Mouse (Mus musculus): Measurements from ENCODE around the gene Sdhd. TPM values are rescaled to one million over a fixed set of nuclear protein-coding genes. Genes with fewer than 3 reads are reported as not detected.
A peak's percentile ranks its signal among the peaks of the same experiment; 100 is the strongest.

Sdhd gene
- polyA plus RNA-seq, 1 experiment from 2014 or later = 337 TPM

DNA sequence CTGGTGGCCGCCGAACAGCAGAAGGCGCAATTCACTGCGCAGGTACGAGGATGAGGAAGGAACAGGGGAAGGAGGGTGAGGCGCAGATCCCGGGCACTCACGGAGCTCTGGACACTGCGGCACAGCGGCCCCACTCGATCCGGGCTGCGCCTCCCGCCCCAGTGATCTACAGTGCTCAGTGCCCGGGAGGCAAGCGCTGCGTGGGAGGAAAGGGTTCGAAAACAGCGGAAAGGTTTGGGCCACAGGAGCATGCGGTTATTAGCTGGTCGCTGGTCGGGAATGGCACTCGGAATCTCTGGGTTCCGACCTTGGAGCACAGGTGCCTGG lies 349 bp upstream of the Sdhd start:
- DNase-seq (ENCODE audit: low spot score) = no peak
- H3K27me3 ChIP-seq (ENCODE audit: low read depth, poor library complexity, severe bottlenecking) = no peaks in the 10 kb centered on the region
- H3K4me3 ChIP-seq = peak overlapping the region; percentile 74
- peaks cover 60% of the 10 kb centered on the region for H3K36me3 ChIP-seq
- H3K27ac ChIP-seq = peak overlapping the region; percentile 88
- H3K4me1 ChIP-seq = peaks cover 18% of the 10 kb centered on the region
- WGBS = under 1% methylated on average over 24 of the region's 24 CpGs
- H3K9me3 ChIP-seq (replicated peaks) = no peaks in the 10 kb centered on the region

GRCm38 (mm10) chr9:50602055-50602845 lies 1.4 kb downstream of the Sdhd start:
- Histone ChIP-seq H3K9me3 (replicated peaks) (no peaks in the 10 kb centered on the region), H3K4me1 (peaks cover 18% of the 10 kb centered on the region), H3K27ac (no peak overlapping the region), H3K4me3 (peak overlapping the region; percentile 74), H3K27me3 (ENCODE audit: low read depth, poor library complexity, severe bottlenecking) (no peaks in the 10 kb centered on the region), H3K36me3 (peaks cover 60% of the 10 kb centered on the region)
- 91% methylated on average over 7 of the region's 7 CpGs for WGBS
- no peak for DNase-seq (ENCODE audit: low spot score)

- no peaks in the 10 kb centered on the region for H3K9me3 ChIP-seq (replicated peaks)
- WGBS = 91% methylated on average over 6 of the region's 6 CpGs
- DNase-seq (ENCODE audit: low spot score) = no peak
- no peak overlapping the region for H3K27ac ChIP-seq
- H3K4me3 ChIP-seq = 0 out of 2 replicates have a peak overlapping the region, but pooled peaks have one; percentile 74
- H3K4me1 ChIP-seq = peaks cover 18% of the 10 kb centered on the region
- H3K36me3 ChIP-seq = peaks cover 60% of the 10 kb centered on the region
- H3K27me3 ChIP-seq (ENCODE audit: low read depth, poor library complexity, severe bottlenecking) = no peaks in the 10 kb centered on the region
Measured at GRCm38 (mm10) chr9:50601536-50601935, 2.1 kb downstream of the Sdhd start.

DNA sequence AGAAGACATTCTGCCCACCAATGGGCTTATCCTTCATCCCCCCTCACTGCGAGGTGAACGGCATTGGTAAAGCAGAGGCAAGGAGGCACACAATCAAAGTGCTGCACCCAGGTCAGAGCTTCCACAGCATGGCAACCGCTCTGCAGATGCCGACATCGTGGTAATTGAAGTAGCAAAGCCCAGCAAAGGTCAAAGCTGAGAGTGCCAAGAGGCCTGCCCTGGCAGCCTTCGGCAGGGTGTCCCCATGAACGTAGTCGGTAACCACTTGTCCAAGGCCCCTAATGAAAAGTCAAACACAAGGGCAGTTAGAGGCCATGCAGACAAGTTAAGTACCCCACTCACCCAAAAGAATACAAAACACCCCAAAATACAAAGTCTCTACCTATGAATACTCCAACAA lies 6.6 kb downstream of the Sdhd start:
- WGBS = 95% methylated on average over 8 of the region's 8 CpGs

DNA sequence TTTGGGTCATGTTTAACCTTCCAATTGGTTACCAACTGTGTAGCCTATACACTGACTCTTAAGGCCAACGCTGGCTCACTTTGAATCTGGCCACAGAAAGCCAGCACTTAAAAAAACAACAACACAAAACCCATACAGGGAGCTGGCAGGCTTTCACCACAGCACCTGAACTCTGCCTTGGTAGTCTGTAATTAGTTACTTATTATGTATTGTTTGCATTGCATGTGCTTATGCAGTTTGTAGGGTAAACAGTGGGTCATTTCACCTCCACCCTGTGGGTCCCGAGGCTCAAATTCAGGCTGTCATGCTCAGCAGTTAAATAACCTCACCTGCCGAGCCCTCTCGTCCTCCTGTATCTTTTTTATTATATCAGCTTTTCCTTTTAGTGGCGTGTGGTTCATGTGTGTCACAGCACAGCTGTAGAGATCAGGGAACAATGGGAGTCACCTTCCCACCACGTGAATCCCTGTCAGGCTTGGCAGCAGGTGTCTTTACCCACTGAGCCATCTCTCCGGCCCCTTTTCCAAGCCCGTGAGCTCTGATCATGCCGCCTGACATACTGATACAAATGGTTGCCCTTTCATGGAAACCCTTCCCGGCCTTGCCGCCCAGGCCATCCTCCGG lies 8.7 kb downstream of the Sdhd start:
- no peak for DNase-seq (ENCODE audit: low spot score)
- no peak overlapping the region for H3K27ac ChIP-seq
- no peaks in the 10 kb centered on the region for H3K9me3 ChIP-seq (replicated peaks)
- no peaks in the 10 kb centered on the region for H3K27me3 ChIP-seq (ENCODE audit: low read depth, poor library complexity, severe bottlenecking)
- WGBS = 83% methylated on average over 12 of the region's 12 CpGs
- peaks cover 52% of the 10 kb centered on the region for H3K36me3 ChIP-seq
- no peaks in the 10 kb centered on the region for H3K4me1 ChIP-seq
- no peak overlapping the region for H3K4me3 ChIP-seq

More for the DNA sequence above, 6.6 kb downstream of the Sdhd start:
- Histone ChIP-seq H3K4me1 (peaks cover 2% of the 10 kb centered on the region), H3K27me3 (ENCODE audit: low read depth, poor library complexity, severe bottlenecking) (no peaks in the 10 kb centered on the region), H3K27ac (no peak overlapping the region), H3K36me3 (peaks cover 62% of the 10 kb centered on the region), H3K4me3 (no peak overlapping the region), H3K9me3 (replicated peaks) (no peaks in the 10 kb centered on the region)
- no peak for DNase-seq (ENCODE audit: low spot score)

- 62% methylated on average over 3 of the region's 3 CpGs for WGBS
Measured at GRCm38 (mm10) chr9:50593544-50593943, 10.1 kb downstream of the Sdhd start.

DNA sequence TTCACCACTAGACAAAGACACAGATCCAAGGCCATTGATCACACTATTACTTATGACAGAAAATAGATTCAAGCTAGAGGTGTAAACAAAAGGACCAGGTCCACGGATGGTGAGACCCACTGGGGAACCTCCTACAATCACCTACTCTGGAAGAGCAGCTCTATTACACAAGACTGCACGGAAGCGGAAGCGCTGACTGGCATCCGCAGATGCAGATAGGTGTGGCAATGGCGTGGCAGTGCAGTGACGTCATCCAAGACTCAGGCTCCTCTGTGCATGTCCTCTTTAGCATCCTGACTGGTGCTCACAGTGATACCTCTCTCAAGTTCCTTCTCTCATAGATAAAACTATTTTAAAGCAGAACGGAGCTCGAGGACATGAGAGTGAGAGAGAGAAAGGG lies 10.7 kb downstream of the Sdhd start:
- Histone ChIP-seq H3K27ac (no peak overlapping the region), H3K36me3 (peaks cover 32% of the 10 kb centered on the region), H3K27me3 (ENCODE audit: low read depth, poor library complexity, severe bottlenecking) (no peaks in the 10 kb centered on the region), H3K4me1 (no peaks in the 10 kb centered on the region), H3K9me3 (replicated peaks) (no peaks in the 10 kb centered on the region), H3K4me3 (no peak overlapping the region)
- no peak for DNase-seq (ENCODE audit: low spot score)
- WGBS = 89% methylated on average over 9 of the region's 9 CpGs

More at GRCm38 (mm10) chr9:50593544-50593943, 10.1 kb downstream of the Sdhd start:
- DNase-seq (ENCODE audit: low spot score) = peak; percentile 42
- peaks cover 38% of the 10 kb centered on the region for H3K36me3 ChIP-seq
- H3K4me3 ChIP-seq = no peak overlapping the region
- no peaks in the 10 kb centered on the region for H3K4me1 ChIP-seq
- H3K9me3 ChIP-seq (replicated peaks) = no peaks in the 10 kb centered on the region
- H3K27ac ChIP-seq = no peak overlapping the region
- no peaks in the 10 kb centered on the region for H3K27me3 ChIP-seq (ENCODE audit: low read depth, poor library complexity, severe bottlenecking)

DNA sequence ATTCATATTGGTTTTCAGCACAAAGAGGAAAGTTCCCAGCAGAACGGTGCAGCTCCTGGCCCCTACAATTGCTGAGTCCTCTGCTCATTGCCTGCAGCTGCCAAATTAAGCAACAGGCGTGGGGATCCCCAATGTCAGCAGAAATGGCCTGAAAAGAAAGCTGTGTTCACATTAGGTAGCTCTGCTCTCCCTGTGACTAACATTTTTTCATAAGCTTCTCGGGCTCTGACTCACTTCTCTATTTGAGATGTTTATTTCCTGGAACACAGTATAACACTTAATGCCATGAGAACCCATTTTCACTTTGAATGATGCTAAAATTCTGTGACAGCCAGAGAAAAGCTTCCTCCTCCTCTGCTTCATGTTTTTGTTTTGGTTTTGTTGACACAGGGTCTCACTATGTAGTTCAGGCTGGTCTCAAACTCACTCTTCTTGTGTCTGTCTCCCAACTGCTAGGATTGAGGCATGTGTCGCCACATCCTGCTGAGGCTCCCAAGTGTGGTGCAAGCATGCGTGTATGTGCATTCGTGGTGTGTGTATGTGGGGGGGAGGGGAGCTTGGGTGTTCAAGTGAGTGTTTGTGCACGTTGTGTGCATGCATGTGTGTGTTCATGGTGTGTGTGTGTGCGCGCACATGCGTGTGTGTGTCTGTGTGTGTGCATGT lies 12.6 kb downstream of the Sdhd start:
- Histone ChIP-seq H3K4me1 (no peaks in the 10 kb centered on the region), H3K9me3 (replicated peaks) (no peaks in the 10 kb centered on the region), H3K36me3 (peaks cover 14% of the 10 kb centered on the region), H3K4me3 (no peak overlapping the region), H3K27me3 (ENCODE audit: low read depth, poor library complexity, severe bottlenecking) (no peaks in the 10 kb centered on the region), H3K27ac (no peak overlapping the region)
- no peak for DNase-seq (ENCODE audit: low spot score)
- 82% methylated on average over 10 of the region's 10 CpGs for WGBS

DNA sequence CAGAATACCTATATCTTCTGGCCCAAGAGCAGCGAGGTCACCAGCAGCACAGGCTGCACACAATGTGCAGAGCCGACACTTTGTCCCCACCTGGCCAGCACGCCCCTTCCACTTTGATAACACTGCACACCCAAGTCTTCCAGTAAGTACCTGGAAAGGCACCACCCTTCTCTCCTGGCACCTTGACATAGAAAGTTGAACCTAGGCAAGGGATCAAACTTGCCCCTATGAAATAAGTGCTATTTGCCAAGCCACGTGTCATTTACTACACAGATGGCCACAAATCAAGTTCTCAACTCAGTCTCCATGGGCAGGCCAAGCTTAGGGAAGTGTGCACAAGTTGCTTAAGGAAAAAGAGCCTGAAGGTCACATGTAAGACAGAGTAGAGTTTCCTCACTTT lies 16.7 kb downstream of the Sdhd start:
- Histone ChIP-seq H3K9me3 (replicated peaks) (no peaks in the 10 kb centered on the region), H3K27ac (no peak overlapping the region), H3K27me3 (ENCODE audit: low read depth, poor library complexity, severe bottlenecking) (no peaks in the 10 kb centered on the region), H3K36me3 (no peaks in the 10 kb centered on the region), H3K4me1 (no peaks in the 10 kb centered on the region), H3K4me3 (no peak overlapping the region)
- no peak for DNase-seq (ENCODE audit: low spot score)
- WGBS = 83% methylated on average over 4 of the region's 4 CpGs

GRCm38 (mm10) chr9:50585145-50585818 lies 18.3 kb downstream of the Sdhd start:
- DNase-seq (ENCODE audit: low spot score) = no peak
- Histone ChIP-seq H3K36me3 (no peaks in the 10 kb centered on the region), H3K27me3 (ENCODE audit: low read depth, poor library complexity, severe bottlenecking) (no peaks in the 10 kb centered on the region), H3K27ac (no peak overlapping the region), H3K9me3 (replicated peaks) (no peaks in the 10 kb centered on the region), H3K4me1 (no peaks in the 10 kb centered on the region), H3K4me3 (no peak overlapping the region)
- 82% methylated on average over 6 of the region's 6 CpGs for WGBS

GRCm38 (mm10) chr9:50580370-50580769 lies 23.2 kb downstream of the Sdhd start:
- peak; percentile 16 for DNase-seq (ENCODE audit: low spot score)
- Histone ChIP-seq H3K4me1 (no peaks in the 10 kb centered on the region), H3K36me3 (no peaks in the 10 kb centered on the region), H3K27me3 (ENCODE audit: low read depth, poor library complexity, severe bottlenecking) (no peaks in the 10 kb centered on the region), H3K27ac (no peak overlapping the region), H3K4me3 (no peak overlapping the region), H3K9me3 (replicated peaks) (no peaks in the 10 kb centered on the region)
- 31% methylated on average over 4 of the region's 4 CpGs for WGBS

DNA sequence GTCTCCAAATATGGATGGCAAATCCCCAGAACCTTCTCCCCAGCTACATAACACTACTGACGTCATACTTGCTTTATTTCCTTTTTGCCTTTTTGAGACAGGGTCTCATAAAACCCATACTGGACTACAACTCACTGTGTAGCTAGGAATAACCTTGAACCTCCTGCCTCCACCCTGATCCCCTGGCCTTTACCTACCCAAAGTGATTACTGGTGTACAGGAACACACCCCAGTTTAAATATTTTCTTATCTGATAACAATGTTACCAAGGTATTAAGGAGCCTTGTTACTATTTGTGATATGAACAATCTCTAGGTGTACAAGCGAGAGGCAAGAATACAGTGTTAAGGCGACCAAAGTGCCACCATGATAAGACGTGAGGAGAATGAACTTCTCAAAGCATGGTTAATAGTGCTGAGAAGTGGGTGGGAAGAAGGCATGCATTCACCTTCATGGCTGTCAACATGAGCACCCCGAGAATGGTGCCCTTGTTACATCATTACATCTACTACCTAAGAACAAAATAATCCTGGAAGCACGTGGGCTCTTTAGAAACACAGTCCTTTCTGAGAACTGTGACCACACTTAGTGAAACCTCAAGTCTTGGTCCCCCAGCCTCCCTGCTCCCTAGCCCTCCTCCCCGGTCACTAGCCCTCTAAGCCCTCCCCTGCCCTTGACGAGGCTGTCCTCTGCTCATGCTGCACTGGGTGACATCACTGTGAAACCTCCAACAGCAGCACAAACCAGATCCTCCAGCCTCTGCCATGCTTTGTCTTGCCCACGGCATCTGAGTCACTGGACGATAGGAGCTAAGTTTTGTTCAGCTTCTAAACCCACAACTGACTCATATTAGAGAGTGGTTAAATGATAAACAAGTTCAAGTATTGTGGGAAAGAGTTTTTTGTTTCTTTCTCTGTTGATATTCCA lies 33.8 kb downstream of the Sdhd start:
- Histone ChIP-seq H3K27ac (no peak overlapping the region), H3K4me3 (no peak overlapping the region), H3K27me3 (ENCODE audit: low read depth, poor library complexity, severe bottlenecking) (no peaks in the 10 kb centered on the region), H3K36me3 (no peaks in the 10 kb centered on the region), H3K4me1 (peaks cover 10% of the 10 kb centered on the region; the same call in 1 of the 2 replicates), H3K9me3 (replicated peaks) (no peaks in the 10 kb centered on the region)
- WGBS = 81% methylated on average over 10 of the region's 10 CpGs
- DNase-seq (ENCODE audit: low spot score) = no peak
